Mouse (Mus musculus): ENCODE measurements at regions not wholly inside any gene's neighbourhood (a gene's known extent, or its start where the extent isn't known, plus 50 kb on each side); places are given as distances from the start of the nearest gene placed in this dataset.
A peak's percentile ranks its signal among the peaks of the same experiment; 100 is the strongest.

- DNase-seq (ENCODE audit: low spot score) = no peak
These were observed 79.2 kb downstream of the 1700020N01Rik start for GRCm38 (mm10) chr10:21672171-21672570.

- peak; percentile 22 for DNase-seq (ENCODE audit: low spot score)
These were observed 79.7 kb downstream of the 1700020N01Rik start for GRCm38 (mm10) chr10:21672666-21673065.

- DNase-seq (ENCODE audit: low spot score) = no peak
These were observed 80.9 kb downstream of the 1700020N01Rik start for GRCm38 (mm10) chr10:21673831-21674230.

- no peak for DNase-seq (ENCODE audit: low spot score)
These were observed 82.8 kb downstream of the 1700020N01Rik start for GRCm38 (mm10) chr10:21675786-21676185.

- DNase-seq (ENCODE audit: low spot score) = no peak
These were observed 85.0 kb downstream of the 1700020N01Rik start for GRCm38 (mm10) chr10:21677911-21678310.

GRCm38 (mm10) chr10:21678372-21678771 lies 85.4 kb downstream of the 1700020N01Rik start:
- DNase-seq (ENCODE audit: low spot score) = no peak

GRCm38 (mm10) chr10:21678811-21679451 lies 86.0 kb downstream of the 1700020N01Rik start:
- DNase-seq (ENCODE audit: low spot score) = no peak

GRCm38 (mm10) chr10:21680789-21681188 lies 87.8 kb downstream of the 1700020N01Rik start:
- DNase-seq (ENCODE audit: low spot score) = peak; percentile 27

GRCm38 (mm10) chr10:21684286-21685013 lies 91.5 kb downstream of the 1700020N01Rik start:
- DNase-seq (ENCODE audit: low spot score) = no peak

- DNase-seq (ENCODE audit: low spot score) = peak; percentile 29
These were observed 92.3 kb downstream of the 1700020N01Rik start for GRCm38 (mm10) chr10:21685122-21685798.

GRCm38 (mm10) chr10:21686060-21686459 lies 93.1 kb downstream of the 1700020N01Rik start:
- DNase-seq (ENCODE audit: low spot score) = no peak

GRCm38 (mm10) chr10:21687484-21687883 lies 94.5 kb downstream of the 1700020N01Rik start:
- DNase-seq (ENCODE audit: low spot score) = no peak

GRCm38 (mm10) chr10:21688513-21688912 lies 95.6 kb downstream of the 1700020N01Rik start:
- DNase-seq (ENCODE audit: low spot score) = no peak

- no peak for DNase-seq (ENCODE audit: low spot score)
These were observed 96.9 kb downstream of the 1700020N01Rik start for GRCm38 (mm10) chr10:21689847-21690269.

- no peak for DNase-seq (ENCODE audit: low spot score)
These were observed 102.2 kb downstream of the 1700020N01Rik start for GRCm38 (mm10) chr10:21695185-21695584.

GRCm38 (mm10) chr10:21696671-21697070 lies 103.7 kb downstream of the 1700020N01Rik start:
- DNase-seq (ENCODE audit: low spot score) = no peak

- DNase-seq (ENCODE audit: low spot score) = peak; percentile 40
These were observed 108.6 kb downstream of the 1700020N01Rik start for GRCm38 (mm10) chr10:21701580-21701979.

- no peak for DNase-seq (ENCODE audit: low spot score)
These were observed 109.2 kb downstream of the 1700020N01Rik start for GRCm38 (mm10) chr10:21702134-21702533.

- DNase-seq (ENCODE audit: low spot score) = no peak
These were observed 118.9 kb downstream of the 1700020N01Rik start for GRCm38 (mm10) chr10:21711866-21712265.

- no peak for DNase-seq (ENCODE audit: low spot score)
These were observed 119.9 kb downstream of the 1700020N01Rik start for GRCm38 (mm10) chr10:21712828-21713227.

- no peak for DNase-seq (ENCODE audit: low spot score)
These were observed 122.5 kb downstream of the 1700020N01Rik start for GRCm38 (mm10) chr10:21715436-21715835.

- no peak for DNase-seq (ENCODE audit: low spot score)
These were observed 125.2 kb downstream of the 1700020N01Rik start for GRCm38 (mm10) chr10:21718189-21718588.

GRCm38 (mm10) chr10:21724351-21724750 lies 131.4 kb downstream of the 1700020N01Rik start:
- DNase-seq (ENCODE audit: low spot score) = no peak

All from embryo, embryonic 10.5 days (tissue).